Mouse (Mus musculus): ENCODE results near the gene Rtn4rl1. TPM values are rescaled to one million over a fixed set of nuclear protein-coding genes. Genes with fewer than 3 reads are reported as not detected.

Rtn4rl1 gene
- polyA plus RNA-seq, 1 experiment from 2014 or later = 5.8 TPM

DNA sequence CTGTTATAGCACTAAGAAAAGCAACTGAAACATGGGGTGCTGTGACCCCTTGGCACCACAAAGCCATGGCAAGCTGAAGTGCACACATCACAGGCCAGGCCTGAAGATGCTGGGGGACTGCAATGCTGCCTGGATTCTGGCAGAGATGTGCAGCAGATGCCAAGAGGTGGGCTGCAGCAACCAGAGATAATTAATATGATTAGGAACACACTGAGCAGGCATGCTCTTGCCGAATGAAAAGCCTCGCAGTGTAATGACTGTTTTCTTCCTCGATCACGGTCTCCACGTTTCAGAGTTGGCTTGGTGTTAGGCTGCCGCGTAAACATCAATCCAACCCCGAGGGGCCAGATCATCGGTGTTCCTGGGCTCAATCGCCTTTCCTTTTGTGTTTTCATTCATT, 106.2 kb downstream of the Rtn4rl1 start:
- H3K27me3 ChIP-seq = no peaks in the 10 kb centered on the region
- H3K4me1 ChIP-seq = 0 out of 2 replicates have a peak, but pooled peaks cover 7% of the 10 kb centered on the region
- H3K4me3 ChIP-seq = no peak overlapping the region
- no peaks in the 10 kb centered on the region for H3K9me3 ChIP-seq
- no peak overlapping the region for H3K4me2 ChIP-seq
- H3K36me3 ChIP-seq = peaks cover 35% of the 10 kb centered on the region
- no peak for ATAC-seq (ENCODE audit: insufficient number of reproducible peaks, low FRiP score, low TSS enrichment, low read depth)
- no peak overlapping the region for H3K9ac ChIP-seq
- 72% methylated on average over 10 of the region's 10 CpGs for WGBS
- no peak overlapping the region for H3K27ac ChIP-seq

DNA sequence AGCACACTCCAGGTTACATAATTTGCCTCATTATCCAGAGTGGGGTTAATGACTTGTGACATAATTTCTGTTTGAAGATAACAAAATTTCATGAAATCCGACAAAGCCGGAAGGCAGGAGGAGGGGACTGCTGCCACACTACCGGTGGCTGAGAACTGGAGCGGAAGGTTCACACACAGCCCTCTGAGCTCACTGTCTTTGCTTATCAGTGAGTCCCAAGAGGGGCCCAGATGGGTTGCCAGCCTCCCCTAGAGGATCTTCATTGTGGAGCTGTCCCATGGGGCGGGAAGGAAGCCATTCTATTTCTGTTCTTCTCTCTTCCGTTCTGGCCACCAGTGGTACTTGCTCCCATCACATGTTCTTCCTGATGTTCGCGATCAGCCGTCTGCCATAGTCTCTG, 107.4 kb downstream of the Rtn4rl1 start:
- Histone ChIP-seq H3K4me1 (0 out of 2 replicates have a peak, but pooled peaks cover 6% of the 10 kb centered on the region), H3K9me3 (no peaks in the 10 kb centered on the region), H3K9ac (no peak overlapping the region), H3K4me3 (no peak overlapping the region), H3K27me3 (no peaks in the 10 kb centered on the region), H3K27ac (no peak overlapping the region), H3K36me3 (peaks cover 46% of the 10 kb centered on the region), H3K4me2 (no peak overlapping the region)
- WGBS = 90% methylated on average over 9 of the region's 9 CpGs
- no peak for ATAC-seq (ENCODE audit: insufficient number of reproducible peaks, low FRiP score, low TSS enrichment, low read depth)

DNA sequence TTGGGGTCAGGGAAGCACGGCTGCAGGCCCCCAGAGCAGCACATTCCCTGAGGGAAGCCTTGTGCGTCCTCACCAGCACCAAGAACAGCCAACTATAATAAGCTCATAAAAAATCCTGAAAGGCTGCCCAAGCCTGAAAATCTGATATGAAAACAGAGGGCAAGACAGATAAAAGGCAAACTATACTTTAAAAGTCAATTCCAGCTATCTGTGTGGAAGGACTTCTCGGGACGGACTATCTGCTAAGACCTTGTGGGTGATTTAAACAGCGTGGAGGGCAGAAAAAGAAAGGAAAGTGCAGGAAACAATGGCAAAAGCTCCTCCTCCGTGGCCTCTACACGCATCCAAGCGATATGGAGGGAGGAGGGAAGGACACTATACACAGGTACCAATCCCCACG, 111.2 kb downstream of the Rtn4rl1 start:
- Histone ChIP-seq H3K4me1 (no peaks in the 10 kb centered on the region), H3K27ac (no peak overlapping the region), H3K4me3 (no peak overlapping the region), H3K9me3 (no peaks in the 10 kb centered on the region), H3K36me3 (peaks cover 79% of the 10 kb centered on the region), H3K4me2 (no peak overlapping the region), H3K27me3 (no peaks in the 10 kb centered on the region), H3K9ac (no peak overlapping the region)
- WGBS = 76% methylated on average over 9 of the region's 9 CpGs
- no peak for ATAC-seq (ENCODE audit: insufficient number of reproducible peaks, low FRiP score, low TSS enrichment, low read depth)

DNA sequence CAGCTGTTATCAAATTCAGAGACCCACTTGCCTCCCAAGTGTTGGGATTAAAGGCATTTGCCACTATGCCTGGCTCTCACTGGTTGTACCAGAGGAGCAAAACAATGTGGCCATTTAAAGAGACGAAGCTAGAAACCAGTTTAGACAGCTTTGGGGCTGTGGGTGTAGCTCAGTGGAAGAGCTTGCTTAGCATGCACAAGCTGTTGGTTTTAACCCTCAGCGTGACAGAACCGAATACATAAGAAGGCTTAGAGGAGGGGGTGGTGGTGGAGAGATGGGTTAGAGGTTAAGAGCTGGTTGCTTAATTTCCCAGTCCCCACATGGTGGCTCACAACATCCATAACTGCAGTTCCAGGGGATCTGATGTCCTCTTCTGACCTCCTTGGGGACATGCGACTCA, 115.1 kb downstream of the Rtn4rl1 start:
- no peak for ATAC-seq (ENCODE audit: insufficient number of reproducible peaks, low FRiP score, low TSS enrichment, low read depth)
- no peak overlapping the region for H3K9ac ChIP-seq
- no peaks in the 10 kb centered on the region for H3K9me3 ChIP-seq
- no peaks in the 10 kb centered on the region for H3K4me1 ChIP-seq
- H3K27ac ChIP-seq = no peak overlapping the region; the same call in 1 of the 2 replicates
- H3K4me3 ChIP-seq = no peak overlapping the region
- H3K36me3 ChIP-seq = peaks cover 87% of the 10 kb centered on the region
- no peaks in the 10 kb centered on the region for H3K27me3 ChIP-seq
- WGBS = 75% methylated on average over 4 of the region's 4 CpGs
- no peak overlapping the region for H3K4me2 ChIP-seq

- no peak overlapping the region for H3K9ac ChIP-seq
- ATAC-seq (ENCODE audit: insufficient number of reproducible peaks, low FRiP score, low TSS enrichment, low read depth) = no peak
- H3K4me1 ChIP-seq = no peaks in the 10 kb centered on the region
- 81% methylated on average over 8 of the region's 8 CpGs for WGBS
- no peak overlapping the region for H3K4me3 ChIP-seq
- H3K27ac ChIP-seq = no peak overlapping the region
- no peak overlapping the region for H3K4me2 ChIP-seq
- H3K9me3 ChIP-seq = no peaks in the 10 kb centered on the region
- peaks cover 91% of the 10 kb centered on the region for H3K36me3 ChIP-seq
- H3K27me3 ChIP-seq = no peaks in the 10 kb centered on the region
These were observed 117.2 kb downstream of the Rtn4rl1 start for GRCm38 (mm10) chr11:75310813-75311212.

GRCm38 (mm10) chr11:75311751-75312150, 118.2 kb downstream of the Rtn4rl1 start:
- no peaks in the 10 kb centered on the region for H3K27me3 ChIP-seq
- peaks cover 89% of the 10 kb centered on the region for H3K36me3 ChIP-seq
- no peak overlapping the region for H3K4me2 ChIP-seq
- no peak for ATAC-seq (ENCODE audit: insufficient number of reproducible peaks, low FRiP score, low TSS enrichment, low read depth)
- H3K4me3 ChIP-seq = no peak overlapping the region
- H3K4me1 ChIP-seq = no peaks in the 10 kb centered on the region
- no peak overlapping the region for H3K27ac ChIP-seq
- H3K9me3 ChIP-seq = no peaks in the 10 kb centered on the region
- 92% methylated on average over 6 of the region's 6 CpGs for WGBS
- H3K9ac ChIP-seq = no peak overlapping the region

DNA sequence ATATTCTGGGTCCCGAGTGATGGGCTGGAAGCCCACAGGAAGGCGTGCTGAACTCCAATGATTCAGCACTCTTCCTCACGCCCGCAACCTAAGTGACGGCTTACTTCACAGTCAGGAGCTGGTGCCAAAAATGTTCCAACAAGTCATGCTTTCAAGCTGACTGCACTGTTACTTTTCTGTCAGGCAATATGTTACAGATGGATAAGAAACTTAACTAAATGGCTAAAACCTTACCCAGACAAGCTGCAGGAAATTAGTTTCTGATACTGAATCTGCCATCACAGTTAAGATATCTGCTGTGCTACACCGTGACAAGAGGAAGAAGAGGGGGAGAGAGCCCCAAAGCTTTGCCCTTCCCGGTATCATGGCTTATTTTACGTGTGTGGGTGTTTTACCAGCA, 120.3 kb downstream of the Rtn4rl1 start:
- Histone ChIP-seq H3K4me3 (no peak overlapping the region), H3K27ac (no peak overlapping the region), H3K4me1 (no peaks in the 10 kb centered on the region), H3K27me3 (no peaks in the 10 kb centered on the region), H3K36me3 (peaks cover 82% of the 10 kb centered on the region), H3K4me2 (no peak overlapping the region), H3K9ac (no peak overlapping the region), H3K9me3 (no peaks in the 10 kb centered on the region)
- WGBS = 79% methylated on average over 8 of the region's 8 CpGs
- ATAC-seq (ENCODE audit: insufficient number of reproducible peaks, low FRiP score, low TSS enrichment, low read depth) = no peak

MicroRNAs encoded within 50 kb of the gene (microRNA counts, 519-probe panel; counts per million panel counts)
- microRNA mmu-miR-132 (2,485 counts per million, percentile 51 among the panel's probes with 10 or more counts), microRNA mmu-miR-212 (not detected)

Small RNA genes lying within 50 kb of the gene (microRNA-seq; reads per million reads assigned to microRNA genes)
- gene Mir132 = 182 reads per million, percentile 57 among the genes with 10 or more reads in this experiment
- 14.7 reads per million, percentile 30 among the genes with 10 or more reads in this experiment for gene Mir212

Other genes with a start within 250 kb of the Rtn4rl1 start
- 17.2 and 21.2 TPM in 2 replicates for gene Hic1, start 24.3 kb upstream of the Rtn4rl1 start, polyA plus RNA-seq (2015; fragmentation: Nextera tagmentation; extraction: Ambion mirVana)
- gene Ovca2, start 14.9 kb upstream of the Rtn4rl1 start, polyA plus RNA-seq (2015; fragmentation: Nextera tagmentation; extraction: Ambion mirVana) = 22.5 and 23.3 TPM in 2 replicates
- 21.1 and 23.3 TPM in 2 replicates for gene Dph1, start 2.5 kb upstream of the Rtn4rl1 start, polyA plus RNA-seq (2015; fragmentation: Nextera tagmentation; extraction: Ambion mirVana)
- 101 and 102 TPM in 2 replicates for gene Rpa1, start 154.5 kb downstream of the Rtn4rl1 start, polyA plus RNA-seq (2015; fragmentation: Nextera tagmentation; extraction: Ambion mirVana)
- gene Smyd4, start 154.7 kb downstream of the Rtn4rl1 start, polyA plus RNA-seq (2015; fragmentation: Nextera tagmentation; extraction: Ambion mirVana) = 12.8 and 13.1 TPM in 2 replicates
- 296 and 333 TPM in 2 replicates for gene Serpinf1, start 228.9 kb downstream of the Rtn4rl1 start, polyA plus RNA-seq (2015; fragmentation: Nextera tagmentation; extraction: Ambion mirVana)
- gene Serpinf2, start 245.8 kb downstream of the Rtn4rl1 start, polyA plus RNA-seq (2015; fragmentation: Nextera tagmentation; extraction: Ambion mirVana) = 0.12 and 1.6 TPM in 2 replicates

Measured in limb, embryonic 15.5 days (tissue).